Mouse (Mus musculus): ENCODE measurements around the gene Hipk1.
"Not testable (repeated sequence)": the region's sequence is repeated elsewhere in the genome, so short reads cannot be mapped to it uniquely, and the experiment has no call there.

Hipk1 gene

GRCm38 (mm10) chr3:103791230-103792110 lies at the start of gene Hipk1:
Gene Hipk1, minus strand, starts transcription at chr3:103791563.
- in situ Hi-C loops (cut with MboI, MseI), result no loop called here

GRCm38 (mm10) chr3:103840946-103841345 lies 49.6 kb upstream of the Hipk1 start:
- in situ Hi-C loops (cut with MboI, MseI), result not testable (repeated sequence)

- in situ Hi-C loops (cut with MboI, MseI), result not testable (repeated sequence)
Measured at GRCm38 (mm10) chr3:103840195-103840594, 48.8 kb upstream of the Hipk1 start.

- in situ Hi-C loops (cut with MboI, MseI), result no loop called here
Measured at GRCm38 (mm10) chr3:103839711-103840110, 48.3 kb upstream of the Hipk1 start.

GRCm38 (mm10) chr3:103836453-103836852 lies 45.1 kb upstream of the Hipk1 start:
- in situ Hi-C loops (cut with MboI, MseI), result no loop called here

GRCm38 (mm10) chr3:103835951-103836310 lies 44.6 kb upstream of the Hipk1 start:
- in situ Hi-C loops (cut with MboI, MseI), result no loop called here

GRCm38 (mm10) chr3:103835272-103835950 lies 44.0 kb upstream of the Hipk1 start:
- in situ Hi-C loops (cut with MboI, MseI), result no loop called here

GRCm38 (mm10) chr3:103834001-103834400 lies 42.6 kb upstream of the Hipk1 start:
- in situ Hi-C loops (cut with MboI, MseI), result no loop called here

- in situ Hi-C loops (cut with MboI, MseI), result no loop called here
Measured at GRCm38 (mm10) chr3:103832426-103832825, 41.1 kb upstream of the Hipk1 start, which contains the start of gene Bcl2l15. Gene Bcl2l15, plus strand, starts transcription at chr3:103832601.

GRCm38 (mm10) chr3:103831146-103831545 lies 39.8 kb upstream of the Hipk1 start:
- in situ Hi-C loops (cut with MboI, MseI), result no loop called here

- in situ Hi-C loops (cut with MboI, MseI), result not testable (repeated sequence)
Measured at GRCm38 (mm10) chr3:103830681-103831080, 39.3 kb upstream of the Hipk1 start.

GRCm38 (mm10) chr3:103829036-103829435 lies 37.7 kb upstream of the Hipk1 start:
- in situ Hi-C loops (cut with MboI, MseI), result no loop called here

GRCm38 (mm10) chr3:103827548-103827947 lies 36.2 kb upstream of the Hipk1 start:
- in situ Hi-C loops (cut with MboI, MseI), result no loop called here

GRCm38 (mm10) chr3:103810967-103811366 lies 19.6 kb upstream of the Hipk1 start:
- in situ Hi-C loops (cut with MboI, MseI), result no loop called here

GRCm38 (mm10) chr3:103809799-103810150 lies 18.4 kb upstream of the Hipk1 start:
- in situ Hi-C loops (cut with MboI, MseI), result no loop called here

GRCm38 (mm10) chr3:103808891-103809798 lies 17.8 kb upstream of the Hipk1 start, which contains the start of the genes Dclre1b, Ap4b1 and Gm43064:
Gene Dclre1b, minus strand, starts transcription at chr3:103809444.
Gene Ap4b1, plus strand, starts transcription at chr3:103809520.
Gene Gm43064, plus strand, starts transcription at chr3:103809573.
- in situ Hi-C loops (cut with MboI, MseI), result no loop called here

GRCm38 (mm10) chr3:103805671-103806070 lies 14.3 kb upstream of the Hipk1 start:
- in situ Hi-C loops (cut with MboI, MseI), result no loop called here

- in situ Hi-C loops (cut with MboI, MseI), result no loop called here
Measured at GRCm38 (mm10) chr3:103802861-103803260, 11.5 kb upstream of the Hipk1 start.

- in situ Hi-C loops (cut with MboI, MseI), result no loop called here
Measured at GRCm38 (mm10) chr3:103801631-103802531, 10.5 kb upstream of the Hipk1 start.

GRCm38 (mm10) chr3:103799507-103799906 lies 8.1 kb upstream of the Hipk1 start:
- in situ Hi-C loops (cut with MboI, MseI), result no loop called here

- in situ Hi-C loops (cut with MboI, MseI), result no loop called here
Measured at GRCm38 (mm10) chr3:103796389-103796788, 5.0 kb upstream of the Hipk1 start.

All from regulatory T cell (primary cell).